Mouse (Mus musculus) T-helper 17 cell (primary cell): ENCODE data around the gene Cxcr5.

Experiments used
- in situ Hi-C, 2 experiments: fragments of 300-600 bp; cut with MboI, MseI; formaldehyde crosslinking; loops; 1 replicate in 1 of 2; 2 replicates in 1 of 2; pipeline ENCODE4 v1.15.1; 2025; ENCODE audit warnings: high pct_unique_total_duplicates in 2 of 2

Cxcr5 gene

DNA sequence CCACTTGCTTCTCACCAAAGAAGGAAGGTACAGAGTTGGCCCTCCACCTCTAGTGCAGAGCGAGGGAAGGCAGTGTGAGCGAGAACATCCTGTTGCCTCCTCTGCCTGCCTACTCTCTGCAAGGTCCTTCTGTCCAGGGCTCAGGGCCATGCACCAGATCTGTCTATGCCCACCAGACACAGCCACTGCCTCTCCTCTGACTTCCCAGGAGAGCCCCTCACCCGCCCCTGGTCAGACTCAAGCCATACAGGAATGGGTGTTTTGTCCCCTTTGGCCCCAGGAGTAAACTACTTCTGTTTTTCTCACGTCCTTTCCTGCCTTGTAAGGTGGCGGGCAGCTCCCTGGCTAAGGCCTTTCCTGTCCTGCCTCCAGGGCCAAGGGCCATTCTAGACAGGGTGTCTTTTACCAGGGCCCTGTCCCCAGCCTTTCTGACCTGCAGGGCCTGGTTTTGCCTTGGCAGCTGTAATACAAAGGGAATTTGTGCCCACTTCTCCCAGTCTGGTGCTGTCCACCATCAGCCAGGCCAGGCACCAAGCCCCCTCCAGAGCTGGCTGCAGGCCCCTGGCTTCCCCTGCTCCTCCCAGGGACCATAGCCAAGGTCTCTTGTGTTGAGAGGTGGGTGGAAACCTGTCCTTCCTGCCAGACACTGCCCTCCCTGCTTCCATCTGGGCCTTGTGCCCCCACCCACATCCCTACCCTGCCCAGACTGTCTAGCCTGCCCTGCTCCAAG lies 50.6 kb downstream of the Cxcr5 start:
- in situ Hi-C loops: loop anchor here (5.0 to 10.0 kb wide), 2 partner anchors 94 to 96 kb away; partner anchors contain the start of gene Ddx6 (in 1 of the 2)

DNA sequence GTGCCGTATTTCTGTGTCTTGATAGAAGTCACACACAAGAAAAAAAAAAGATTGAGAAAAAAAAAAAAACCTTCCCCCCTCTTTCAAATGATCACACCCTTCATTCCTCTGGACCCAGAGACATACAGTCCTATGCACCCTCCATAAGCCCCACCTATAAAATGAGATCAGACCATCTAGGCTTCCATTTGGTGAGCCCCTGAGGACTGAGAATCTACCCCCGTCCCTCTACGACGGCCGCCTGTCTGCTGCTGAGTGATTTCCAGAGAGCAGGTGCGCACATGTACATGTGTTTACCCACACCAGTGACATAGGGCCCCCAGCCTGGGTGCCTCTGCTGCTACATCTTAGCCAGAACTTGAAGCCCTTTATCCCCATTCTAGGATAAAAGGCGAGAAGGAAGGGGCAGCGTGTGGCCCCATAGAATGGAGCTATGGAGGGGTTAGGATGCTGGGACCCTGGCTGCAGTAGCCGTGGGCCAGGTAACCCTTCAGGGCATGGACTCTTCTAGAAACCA lies 51.3 kb downstream of the Cxcr5 start:
- in situ Hi-C loops: loop anchor here (5.0 to 10.0 kb wide), 2 partner anchors 94 to 97 kb away; partner anchors contain the start of gene Ddx6 (in 1 of the 2)

GRCm38 (mm10) chr9:44509487-44510354 lies 52.0 kb downstream of the Cxcr5 start:
- in situ Hi-C loops: loop anchor here (5.0 to 10.0 kb wide), 3 partner anchors 95 to 138 kb away; partner anchors contain the start of gene Ddx6 (in 1 of the 2)

DNA sequence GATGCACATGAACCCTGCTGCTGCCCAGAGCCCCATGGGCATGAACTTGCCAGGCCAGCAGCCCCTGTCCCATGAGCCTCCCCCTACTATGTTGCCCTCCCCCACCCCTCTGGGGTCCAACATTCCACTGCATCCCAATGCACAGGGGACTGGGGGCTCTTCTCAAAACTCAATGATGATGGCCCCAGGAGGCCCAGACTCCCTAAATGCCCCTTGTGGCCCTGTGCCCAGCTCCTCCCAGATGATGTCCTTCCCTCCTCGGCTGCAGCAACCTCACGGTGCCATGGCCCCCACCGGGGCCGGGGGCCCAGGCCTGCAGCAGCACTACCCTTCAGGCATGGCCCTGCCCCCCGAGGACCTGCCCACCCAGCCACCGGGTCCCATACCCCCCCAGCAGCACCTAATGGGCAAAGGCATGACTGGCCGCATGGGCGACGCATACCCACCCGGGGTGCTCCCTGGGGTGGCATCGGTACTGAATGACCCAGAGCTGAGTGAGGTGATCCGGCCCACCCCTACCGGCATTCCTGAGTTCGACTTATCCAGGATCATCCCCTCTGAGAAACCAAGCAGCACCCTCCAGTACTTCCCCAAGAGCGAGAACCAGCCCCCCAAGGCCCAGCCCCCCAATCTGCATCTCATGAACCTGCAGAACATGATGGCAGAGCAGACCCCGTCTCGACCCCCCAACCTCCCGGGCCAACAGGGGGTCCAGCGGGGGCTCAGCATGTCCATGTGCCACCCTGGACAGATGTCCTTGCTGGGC lies 52.8 kb downstream of the Cxcr5 start:
- in situ Hi-C loops: loop anchor here in 1 of 2 experiments (5.0 kb wide), 1 partner anchor 138 kb away; no protein-coding TSS in a partner anchor

GRCm38 (mm10) chr9:44508124-44508619 lies 53.5 kb downstream of the Cxcr5 start:
- in situ Hi-C loops: loop anchor here in 1 of 2 experiments (5.0 kb wide), 1 partner anchor 139 kb away; no protein-coding TSS in a partner anchor

DNA sequence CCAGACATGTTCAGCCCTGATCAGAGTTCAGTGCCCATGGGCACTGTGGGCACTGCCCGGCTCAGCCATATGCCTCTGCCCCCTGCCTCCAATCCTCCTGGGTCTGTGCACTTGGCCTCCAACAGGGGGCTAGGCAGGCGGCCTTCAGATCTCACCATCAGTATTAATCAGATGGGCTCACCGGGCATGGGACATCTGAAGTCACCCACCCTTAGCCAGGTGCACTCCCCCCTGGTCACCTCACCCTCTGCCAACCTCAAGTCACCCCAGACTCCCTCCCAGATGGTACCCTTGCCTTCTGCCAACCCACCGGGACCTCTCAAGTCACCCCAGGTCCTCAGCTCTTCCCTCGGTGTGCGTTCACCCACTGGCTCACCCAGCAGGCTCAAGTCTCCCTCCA lies 54.3 kb downstream of the Cxcr5 start:
- in situ Hi-C loops: loop anchor here in 1 of 2 experiments (5.0 kb wide), 1 partner anchor 140 kb away; no protein-coding TSS in a partner anchor

DNA sequence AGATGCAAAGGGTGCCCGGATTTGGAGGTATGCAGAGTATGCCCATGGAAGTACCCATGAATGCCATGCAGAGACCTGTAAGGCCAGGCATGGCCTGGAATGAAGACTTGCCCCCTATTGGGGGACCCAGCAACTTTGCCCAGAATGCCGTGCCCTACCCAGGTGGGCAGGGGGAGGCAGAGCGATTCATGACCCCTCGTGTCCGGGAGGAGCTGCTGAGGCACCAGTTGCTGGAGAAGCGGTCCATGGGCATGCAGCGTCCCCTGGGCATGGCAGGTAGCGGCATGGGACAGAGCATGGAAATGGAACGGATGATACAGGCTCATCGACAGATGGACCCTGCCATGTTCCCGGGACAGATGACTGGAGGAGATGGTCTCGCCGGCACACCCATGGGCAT lies 55.1 kb downstream of the Cxcr5 start:
- in situ Hi-C loops: loop anchor here in 1 of 2 experiments (5.0 kb wide), 1 partner anchor 141 kb away; no protein-coding TSS in a partner anchor

GRCm38 (mm10) chr9:44505824-44506467 lies 55.7 kb downstream of the Cxcr5 start:
- in situ Hi-C loops: loop anchor here in 1 of 2 experiments (5.0 kb wide), 1 partner anchor 141 kb away; no protein-coding TSS in a partner anchor

- in situ Hi-C loops: loop anchor here (5.0 kb wide), 3 partner anchors 48 to 142 kb away; partner anchors contain the start of gene Upk2 (in 1 of the 2)
Observed at GRCm38 (mm10) chr9:44504893-44505823, 56.5 kb downstream of the Cxcr5 start.

DNA sequence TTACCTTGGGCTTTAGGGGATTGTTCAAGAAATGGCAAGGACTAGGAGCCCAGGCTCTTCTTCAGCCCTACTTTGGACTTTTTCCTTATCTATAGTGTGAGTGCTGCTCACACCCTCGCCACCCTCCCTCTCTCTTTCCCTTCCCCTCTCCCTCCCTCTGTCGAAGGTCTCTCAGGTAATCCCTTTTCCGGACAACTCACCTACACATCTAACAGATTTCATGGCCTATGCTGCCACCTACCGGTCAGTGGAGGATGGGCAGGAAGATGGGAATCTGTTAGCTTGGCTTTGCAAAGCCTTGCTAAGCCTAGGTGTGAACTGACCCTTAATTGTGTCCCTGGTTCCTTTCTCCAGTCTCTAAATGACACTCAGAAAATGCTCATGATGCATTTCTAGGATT lies 59.7 kb downstream of the Cxcr5 start:
- in situ Hi-C loops: loop anchor here (5.0 kb wide), 2 partner anchors 45 to 50 kb away; partner anchors contain the start of gene Upk2 (in 1 of the 2)

GRCm38 (mm10) chr9:44501206-44501879 lies 60.3 kb downstream of the Cxcr5 start:
- in situ Hi-C loops: loop anchor here (5.0 kb wide), 2 partner anchors 44 to 49 kb away; partner anchors contain the start of gene Upk2 (in 1 of the 2)

- in situ Hi-C loops: loop anchor here (5.0 kb wide), 2 partner anchors 43 to 48 kb away; partner anchors contain the start of gene Upk2 (in 1 of the 2)
Observed at GRCm38 (mm10) chr9:44500638-44501175, 61.0 kb downstream of the Cxcr5 start.

- in situ Hi-C loops: loop anchor here (5.0 kb wide), 2 partner anchors 43 to 48 kb away; partner anchors contain the start of gene Upk2 (in 1 of the 2)
Observed at GRCm38 (mm10) chr9:44500163-44500533, 61.5 kb downstream of the Cxcr5 start.

- in situ Hi-C loops: loop anchor here (5.0 kb wide), 2 partner anchors 42 to 47 kb away; partner anchors contain the start of gene Upk2 (in 1 of the 2)
Observed at GRCm38 (mm10) chr9:44499356-44500162, 62.1 kb downstream of the Cxcr5 start.

DNA sequence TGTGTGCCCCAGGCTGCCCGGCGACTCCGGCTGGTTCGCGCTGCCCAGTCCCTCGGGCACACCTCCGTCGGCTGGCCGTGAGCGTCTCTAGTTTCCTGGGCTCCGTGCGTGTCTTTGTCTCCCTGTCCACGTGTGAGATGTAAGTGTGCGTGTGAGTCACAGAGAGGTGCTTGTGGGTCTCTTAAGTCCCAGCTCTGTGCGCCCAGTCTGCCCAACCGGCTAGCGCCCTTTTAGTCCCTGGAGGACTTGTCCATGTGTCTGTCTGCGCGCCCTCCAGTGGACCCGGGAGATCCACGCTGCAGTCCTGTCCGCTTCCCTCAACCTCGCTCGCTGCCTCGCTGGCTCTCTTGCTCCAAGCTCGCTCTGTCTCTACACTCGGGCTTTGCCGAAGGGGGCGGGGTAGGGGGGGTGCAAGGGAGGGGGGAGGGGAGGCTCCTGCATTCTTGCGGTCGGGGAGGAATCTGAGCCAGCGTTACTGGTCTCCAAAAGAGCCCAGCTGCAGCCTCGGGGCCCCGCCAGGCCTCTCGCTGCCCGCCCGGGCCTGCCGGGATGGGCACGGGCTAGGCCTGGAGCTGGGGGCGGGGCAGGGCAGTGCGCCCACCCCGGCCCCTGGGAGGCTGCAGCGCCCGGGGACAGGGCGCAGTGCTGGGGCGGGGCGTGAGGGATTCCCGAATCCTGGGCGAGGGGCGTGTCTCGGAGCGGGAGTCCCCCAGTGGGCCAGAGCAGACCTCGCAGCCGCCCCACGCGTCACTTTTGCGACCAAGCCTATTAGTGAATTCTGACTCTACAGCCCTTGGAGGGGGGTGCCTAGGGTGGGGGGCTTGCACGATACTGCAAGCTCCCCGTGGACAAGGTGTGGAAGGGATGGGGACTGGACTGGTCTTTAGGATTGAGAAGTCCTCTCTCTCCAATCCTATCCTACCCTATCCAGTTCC lies 63.0 kb downstream of the Cxcr5 start:
- in situ Hi-C loops: no loop called here
